Mouse (Mus musculus): ENCODE data around the gene Atpif1. TPM values are rescaled to one million over a fixed set of nuclear protein-coding genes. Genes with fewer than 3 reads are reported as not detected.

The Atpif1 gene
- polyA plus RNA-seq, 1 experiment from 2014 or later, result 1,097 TPM

DNA sequence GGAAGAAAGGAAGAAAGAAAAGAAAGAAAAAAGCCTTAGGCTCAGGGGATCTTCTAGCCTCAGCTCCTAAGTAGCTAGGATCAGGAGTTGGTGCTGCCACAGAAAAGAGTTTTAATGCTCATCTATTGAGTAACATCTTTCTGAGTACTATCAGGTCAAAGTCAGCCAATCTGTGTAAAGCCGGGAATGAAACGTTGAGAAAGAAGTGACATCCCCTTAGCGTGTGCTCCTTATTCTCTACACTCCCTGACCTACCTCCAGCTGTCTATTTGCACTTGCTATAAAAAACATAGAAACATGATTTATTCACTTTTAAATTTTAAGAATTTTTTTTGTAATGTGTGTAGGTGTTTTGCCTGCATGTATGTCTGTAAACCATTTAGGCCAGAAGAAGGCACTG lies 14.3 kb downstream of the Atpif1 start:
- WGBS, result 91% methylated on average over 3 of the region's 3 CpGs
- Histone ChIP-seq H3K9ac (replicated peaks) (no peak overlapping the region), H3K36me3 (no peaks in the 10 kb centered on the region), H3K27ac (replicated peaks) (no peak overlapping the region), H3K4me1 (peaks cover 15% of the 10 kb centered on the region), H3K9me3 (no peaks in the 10 kb centered on the region), H3K27me3 (no peaks in the 10 kb centered on the region), H3K4me2 (replicated peaks) (no peak overlapping the region), H3K4me3 (no peak overlapping the region)
- no peak for ATAC-seq (replicated peaks)

GRCm38 (mm10) chr4:132518066-132518465 lies 15.4 kb downstream of the Atpif1 start:
- WGBS, result 86% methylated on average over 8 of the region's 8 CpGs

GRCm38 (mm10) chr4:132515369-132516155 lies 17.9 kb downstream of the Atpif1 start:
- H3K4me2 ChIP-seq (replicated peaks), result peak overlapping the region; percentile 80
- 21% methylated on average over 22 of the region's 22 CpGs for WGBS
- ATAC-seq (replicated peaks), result peak; percentile 94
- H3K9ac ChIP-seq (replicated peaks), result no peak overlapping the region
- H3K9me3 ChIP-seq, result no peaks in the 10 kb centered on the region
- peak overlapping the region; percentile 41 for H3K4me3 ChIP-seq
- H3K4me1 ChIP-seq, result peaks cover 17% of the 10 kb centered on the region
- peak overlapping the region; percentile 45; the same call in 1 of the 2 replicates for H3K27ac ChIP-seq (replicated peaks)
- H3K27me3 ChIP-seq, result peaks cover 4% of the 10 kb centered on the region; the same call in 1 of the 2 replicates
- H3K36me3 ChIP-seq, result no peaks in the 10 kb centered on the region

More at GRCm38 (mm10) chr4:132518066-132518465, 15.4 kb downstream of the Atpif1 start:
- Histone ChIP-seq H3K27ac (replicated peaks) (no peak overlapping the region), H3K27me3 (peaks cover 4% of the 10 kb centered on the region; the same call in 1 of the 2 replicates), H3K9ac (replicated peaks) (no peak overlapping the region), H3K36me3 (no peaks in the 10 kb centered on the region), H3K4me2 (replicated peaks) (no peak overlapping the region), H3K4me1 (peaks cover 16% of the 10 kb centered on the region), H3K9me3 (no peaks in the 10 kb centered on the region), H3K4me3 (no peak overlapping the region)
- ATAC-seq (replicated peaks), result no peak

- under 1% methylated on average over 21 of the region's 21 CpGs for WGBS
- no peak; the same call in 1 of the 2 replicates for ATAC-seq (replicated peaks)
- peaks cover 19% of the 10 kb centered on the region for H3K4me1 ChIP-seq
- H3K4me3 ChIP-seq, result peak overlapping the region; percentile 41
- H3K27ac ChIP-seq (replicated peaks), result 0 out of 2 replicates have a peak overlapping the region, but pooled peaks have one; percentile 21
- H3K36me3 ChIP-seq, result no peaks in the 10 kb centered on the region
- H3K9ac ChIP-seq (replicated peaks), result peak overlapping the region; percentile 36
- no peaks in the 10 kb centered on the region for H3K9me3 ChIP-seq
- peak overlapping the region; percentile 80 for H3K4me2 ChIP-seq (replicated peaks)
- H3K27me3 ChIP-seq, result peaks cover 4% of the 10 kb centered on the region; the same call in 1 of the 2 replicates
These were observed 18.8 kb downstream of the Atpif1 start for GRCm38 (mm10) chr4:132514555-132515135.

DNA sequence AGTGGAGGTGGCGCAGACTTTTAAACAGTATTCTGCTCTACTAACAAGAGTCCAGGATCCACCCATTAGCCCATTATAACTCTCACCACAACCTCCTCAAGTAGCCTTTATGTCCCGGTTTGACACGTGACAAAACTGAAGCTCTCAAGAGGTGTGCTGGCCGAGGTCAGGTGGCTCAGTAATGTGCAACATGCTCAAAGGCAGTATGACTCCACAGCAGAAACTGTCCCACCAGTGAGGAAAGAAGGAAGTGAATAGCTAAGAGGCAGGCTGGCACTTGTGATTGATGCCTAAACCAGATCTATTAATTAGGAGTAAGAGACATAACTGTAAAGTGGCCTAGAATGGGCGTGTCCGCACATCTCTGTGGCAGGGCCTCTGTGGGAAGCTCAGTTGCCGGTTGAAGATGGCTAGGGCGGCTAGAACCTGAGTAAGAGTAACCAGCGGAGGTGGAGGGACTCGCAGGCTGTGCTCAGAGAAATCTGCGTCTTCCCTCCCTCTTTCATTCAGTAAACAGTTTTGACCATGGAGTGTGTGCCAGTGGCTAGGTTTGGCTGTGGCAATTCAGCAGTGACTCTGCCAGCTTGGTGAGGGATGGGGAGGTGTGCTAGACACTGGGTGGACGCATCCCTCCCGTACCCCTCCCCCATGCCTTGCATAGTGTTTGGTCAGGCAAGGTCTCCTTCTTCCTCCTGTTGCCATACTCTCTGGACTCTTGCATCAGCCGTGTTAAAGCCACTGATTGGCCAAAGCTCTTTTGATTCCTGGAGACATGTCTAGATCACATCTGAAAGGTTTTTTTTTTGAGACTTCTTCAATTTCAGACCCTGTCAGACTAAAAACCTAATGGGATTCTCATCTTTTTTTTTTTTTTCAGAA lies 19.8 kb downstream of the Atpif1 start:
- no peak overlapping the region for H3K4me2 ChIP-seq (replicated peaks)
- H3K36me3 ChIP-seq, result no peaks in the 10 kb centered on the region

GRCm38 (mm10) chr4:132512080-132512479 lies 21.4 kb downstream of the Atpif1 start:
- Histone ChIP-seq H3K4me2 (replicated peaks) (no peak overlapping the region), H3K27ac (replicated peaks) (no peak overlapping the region), H3K36me3 (no peaks in the 10 kb centered on the region), H3K4me3 (no peak overlapping the region), H3K27me3 (peaks cover 4% of the 10 kb centered on the region; the same call in 1 of the 2 replicates), H3K4me1 (peaks cover 26% of the 10 kb centered on the region), H3K9ac (replicated peaks) (no peak overlapping the region), H3K9me3 (no peaks in the 10 kb centered on the region)
- ATAC-seq (replicated peaks), result no peak
- 74% methylated on average over 3 of the region's 3 CpGs for WGBS

More for the DNA sequence above, 19.8 kb downstream of the Atpif1 start:
- Histone ChIP-seq H3K27ac (replicated peaks) (no peak overlapping the region), H3K9me3 (no peaks in the 10 kb centered on the region), H3K9ac (replicated peaks) (no peak overlapping the region), H3K4me1 (peaks cover 26% of the 10 kb centered on the region), H3K4me3 (no peak overlapping the region), H3K27me3 (peaks cover 4% of the 10 kb centered on the region; the same call in 1 of the 2 replicates)
- ATAC-seq (replicated peaks), result no peak
- WGBS, result 31% methylated on average over 14 of the region's 14 CpGs

DNA sequence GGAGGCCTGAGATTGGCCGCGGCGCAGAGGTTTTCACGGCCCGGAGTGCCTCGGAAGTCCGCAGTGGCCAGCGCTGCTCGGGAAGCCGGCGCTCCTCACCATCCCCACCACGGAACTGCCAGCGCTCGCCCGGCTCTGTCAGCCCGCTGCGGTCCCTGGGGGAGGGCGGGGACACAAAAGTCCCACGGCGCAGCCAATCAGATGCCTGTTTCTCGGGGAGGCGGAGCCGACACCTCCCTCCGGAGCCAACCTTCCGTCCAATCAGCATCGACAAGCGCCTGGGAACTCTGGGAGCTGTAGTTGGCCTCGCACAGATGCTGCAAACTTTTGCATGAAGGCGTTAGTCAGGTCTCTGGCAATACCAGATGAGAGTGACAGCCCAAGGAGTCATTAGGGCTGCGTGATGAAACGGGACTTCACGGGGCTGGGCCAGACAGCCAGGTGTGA lies 23.1 kb downstream of the Atpif1 start, which contains the start of gene Sesn2:
Gene Sesn2 (minus strand): TSS at position 150 of the 447 bp plus-strand sequence.
- Histone ChIP-seq H3K27me3 (peaks cover 4% of the 10 kb centered on the region; the same call in 1 of the 2 replicates), H3K9me3 (no peaks in the 10 kb centered on the region), H3K36me3 (no peaks in the 10 kb centered on the region), H3K9ac (replicated peaks) (peak within 1 kb of the TSS; percentile 78), H3K4me1 (peaks cover 22% of the 10 kb centered on the region), H3K27ac (replicated peaks) (peak within 1 kb of the TSS; percentile 69), H3K4me2 (replicated peaks) (peak within 1 kb of the TSS; percentile 97), H3K4me3 (peak within 1 kb of the TSS; percentile 94)
- WGBS, result under 1% methylated on average over 28 of the region's 32 CpGs
- peak; percentile 95 for ATAC-seq (replicated peaks)

- WGBS, result under 1% methylated on average over 52 of the region's 52 CpGs
These were observed 23.7 kb downstream of the Atpif1 start for GRCm38 (mm10) chr4:132509621-132510296.

DNA sequence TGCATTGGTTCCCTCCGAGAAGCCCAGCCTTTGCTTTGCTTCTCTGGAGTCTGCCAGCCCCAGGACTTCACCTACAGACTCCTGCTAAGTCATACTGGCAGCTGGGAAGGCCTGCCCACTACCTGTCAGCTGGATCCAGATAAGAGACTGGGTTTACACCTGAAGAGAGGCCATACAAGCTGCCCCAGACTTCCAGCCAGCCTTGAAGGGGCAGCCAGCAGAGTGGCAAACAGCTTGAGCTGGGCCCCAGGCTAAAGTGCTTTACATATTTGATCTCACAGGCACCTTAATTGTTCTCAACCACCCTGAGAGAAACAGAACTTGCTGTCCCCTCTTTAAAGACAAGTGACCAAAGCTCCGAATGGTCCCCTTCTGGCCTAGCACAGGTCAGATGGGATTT lies 26.2 kb downstream of the Atpif1 start:
- H3K4me3 ChIP-seq, result no peak overlapping the region
- H3K9ac ChIP-seq (replicated peaks), result no peak overlapping the region
- no peaks in the 10 kb centered on the region for H3K9me3 ChIP-seq
- no peak for ATAC-seq (replicated peaks)
- no peaks in the 10 kb centered on the region for H3K27me3 ChIP-seq
- no peaks in the 10 kb centered on the region for H3K36me3 ChIP-seq
- H3K27ac ChIP-seq (replicated peaks), result no peak overlapping the region
- WGBS, result 39% methylated on average over 2 of the region's 2 CpGs
- no peak overlapping the region for H3K4me2 ChIP-seq (replicated peaks)
- peaks cover 11% of the 10 kb centered on the region; the same call in 1 of the 2 replicates for H3K4me1 ChIP-seq

More at GRCm38 (mm10) chr4:132509621-132510296, 23.7 kb downstream of the Atpif1 start:
- Histone ChIP-seq H3K9ac (replicated peaks) (peak overlapping the region; percentile 78), H3K4me2 (replicated peaks) (peak overlapping the region; percentile 97), H3K27ac (replicated peaks) (peak overlapping the region; percentile 69), H3K4me3 (peak overlapping the region; percentile 94), H3K27me3 (peaks cover 4% of the 10 kb centered on the region; the same call in 1 of the 2 replicates), H3K4me1 (peaks cover 17% of the 10 kb centered on the region), H3K9me3 (no peaks in the 10 kb centered on the region), H3K36me3 (no peaks in the 10 kb centered on the region)
- ATAC-seq (replicated peaks), result peak; percentile 71

DNA sequence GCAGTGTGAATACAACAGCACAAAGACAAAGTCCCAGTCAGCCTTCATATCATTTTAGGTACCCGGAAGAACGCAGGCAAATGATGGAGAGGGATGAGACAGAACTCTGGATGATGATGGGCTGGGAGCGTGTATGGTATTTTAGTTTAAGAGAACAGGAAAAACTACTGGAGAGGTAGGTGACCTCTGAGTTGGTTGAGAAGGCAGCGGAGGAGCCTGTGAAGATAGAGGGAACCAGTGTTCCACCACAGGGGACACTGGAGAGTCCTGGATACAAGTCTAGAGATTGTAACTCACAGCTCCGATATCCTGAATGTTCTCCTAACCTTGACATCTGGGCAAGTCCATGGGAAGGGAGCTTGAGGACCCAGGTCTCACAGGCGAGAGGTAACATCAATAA lies 27.2 kb downstream of the Atpif1 start:
- H3K4me3 ChIP-seq, result no peak overlapping the region
- no peaks in the 10 kb centered on the region for H3K9me3 ChIP-seq
- H3K4me1 ChIP-seq, result peaks cover 11% of the 10 kb centered on the region; the same call in 1 of the 2 replicates
- ATAC-seq (replicated peaks), result no peak
- no peak overlapping the region for H3K9ac ChIP-seq (replicated peaks)
- H3K36me3 ChIP-seq, result no peaks in the 10 kb centered on the region
- H3K4me2 ChIP-seq (replicated peaks), result no peak overlapping the region
- H3K27me3 ChIP-seq, result no peaks in the 10 kb centered on the region
- WGBS, result 81% methylated on average over 6 of the region's 6 CpGs
- H3K27ac ChIP-seq (replicated peaks), result no peak overlapping the region

DNA sequence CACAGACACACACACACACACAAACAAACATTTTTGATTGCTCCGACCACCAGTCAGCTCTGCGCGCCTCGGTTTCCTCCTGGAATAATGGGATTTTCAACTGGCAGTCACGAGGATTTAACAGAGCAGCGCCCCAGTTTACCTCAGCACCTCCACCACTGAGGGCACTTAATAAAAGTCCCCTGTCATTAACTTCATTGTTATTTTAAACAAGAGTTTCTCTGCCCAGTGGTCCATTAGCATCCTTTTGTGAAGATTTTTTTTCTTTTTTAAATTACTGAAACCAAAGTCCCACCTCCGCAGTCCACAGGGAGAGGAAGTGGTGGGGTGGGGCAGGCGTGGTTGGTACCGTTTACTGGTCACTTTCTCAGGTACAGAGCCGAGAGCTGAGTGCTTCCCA lies 27.7 kb downstream of the Atpif1 start:
- Histone ChIP-seq H3K9ac (replicated peaks) (no peak overlapping the region), H3K4me2 (replicated peaks) (no peak overlapping the region), H3K4me3 (no peak overlapping the region), H3K27me3 (no peaks in the 10 kb centered on the region), H3K27ac (replicated peaks) (no peak overlapping the region), H3K4me1 (peaks cover 11% of the 10 kb centered on the region; the same call in 1 of the 2 replicates), H3K9me3 (no peaks in the 10 kb centered on the region), H3K36me3 (no peaks in the 10 kb centered on the region)
- WGBS, result 27% methylated on average over 10 of the region's 10 CpGs
- ATAC-seq (replicated peaks), result no peak
